Mouse (Mus musculus): ENCODE measurements at regions not wholly inside any gene's neighbourhood (a gene's known extent, or its start where the extent isn't known, plus 50 kb on each side); places are given as distances from the start of the nearest gene placed in this dataset.

GRCm38 (mm10) chr12:99039497-99040322, 119.3 kb downstream of the Ttc8 start:
- CTCF ChIA-PET: no interaction called here

DNA sequence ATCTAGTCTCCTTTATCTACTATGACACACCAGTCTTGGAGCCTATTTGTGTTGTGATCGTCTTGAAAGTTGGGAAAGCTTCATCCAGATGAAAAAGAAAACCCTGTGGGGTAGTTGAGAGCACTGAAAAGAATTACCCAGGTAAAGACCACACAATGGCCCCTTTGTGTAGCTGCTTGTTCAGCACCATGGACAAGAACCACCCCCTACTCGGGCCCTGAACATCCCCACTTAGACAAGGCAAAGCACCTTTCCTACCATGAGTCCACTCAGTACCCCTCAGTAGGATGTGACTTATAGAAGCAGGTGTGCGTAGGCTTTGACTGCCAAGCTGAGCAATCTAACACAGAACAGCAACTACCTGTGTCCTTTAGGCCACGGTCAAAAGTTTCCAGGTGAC, 121.2 kb downstream of the Ttc8 start:
- CTCF ChIA-PET: interaction anchor here (0.6 kb wide), 1 partner anchor 205 kb away, joined by 4 read pairs; no protein-coding TSS in a partner anchor

GRCm38 (mm10) chr12:99042918-99043862, 122.8 kb downstream of the Ttc8 start:
- CTCF ChIA-PET: no interaction called here

DNA sequence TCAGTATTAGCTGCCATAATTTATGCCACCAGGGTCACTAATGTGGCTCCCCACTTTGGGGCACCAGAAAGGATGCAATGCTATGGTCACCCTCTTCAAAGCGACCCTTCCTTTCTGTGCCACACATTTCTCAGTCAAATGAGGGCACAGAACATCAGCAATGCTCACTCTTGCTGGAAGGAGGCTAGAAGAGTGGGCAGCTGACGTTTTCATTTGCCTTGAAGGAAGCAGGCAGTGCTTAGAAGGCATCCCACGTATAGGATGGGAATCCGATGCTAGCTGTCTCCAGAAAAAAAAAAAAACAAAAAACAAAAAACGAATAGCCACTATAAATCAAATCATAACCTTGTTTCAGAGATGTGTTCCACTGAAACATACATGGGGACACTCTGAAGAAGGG, 124.1 kb downstream of the Ttc8 start:
- CTCF ChIA-PET: interaction anchor here (0.7 kb wide), 1 partner anchor 1354 kb away, joined by 3 read pairs; no protein-coding TSS in a partner anchor

- CTCF ChIA-PET: no interaction called here
Observed at GRCm38 (mm10) chr12:99050426-99050825, 130.1 kb downstream of the Ttc8 start.

DNA sequence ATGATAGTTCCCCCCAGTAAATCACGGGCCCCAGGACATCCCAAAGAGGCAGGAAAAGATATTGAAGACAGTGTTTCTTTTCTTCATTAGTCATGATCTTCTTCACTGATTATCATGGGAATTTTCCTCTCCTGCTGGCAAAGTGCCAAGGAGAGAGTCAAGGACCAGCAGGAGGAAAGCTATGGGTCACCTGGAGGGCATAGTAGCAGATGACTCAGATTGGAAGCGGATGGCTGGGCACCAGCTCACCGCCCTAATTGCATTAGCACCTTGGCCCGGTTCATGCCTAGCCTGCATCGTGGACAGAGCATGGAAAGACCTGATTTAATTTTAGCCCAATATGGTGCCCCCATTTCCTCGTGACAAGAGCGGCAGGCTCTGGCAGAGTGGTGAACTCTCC, 132.2 kb downstream of the Ttc8 start:
- CTCF ChIA-PET: no interaction called here

DNA sequence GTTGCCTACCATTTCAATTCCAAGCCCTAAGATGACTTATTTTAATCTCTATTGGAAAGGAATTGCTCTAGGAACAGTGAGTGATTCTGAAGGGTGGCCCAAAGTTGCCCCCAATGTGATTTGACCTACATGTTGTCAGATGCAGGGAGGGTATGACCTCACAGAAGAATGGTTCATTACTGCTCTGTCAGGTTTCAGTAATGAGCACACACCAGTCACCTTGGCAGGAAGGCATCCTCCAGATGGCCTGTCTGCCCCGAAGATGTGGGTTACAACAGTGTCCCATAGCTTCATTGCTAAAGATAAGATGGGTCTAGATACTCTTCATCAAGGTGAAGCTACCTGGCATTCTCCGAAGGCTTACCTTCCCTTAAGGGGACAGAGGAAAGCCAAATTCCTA, 137.1 kb downstream of the Ttc8 start:
- CTCF ChIA-PET: no interaction called here

DNA sequence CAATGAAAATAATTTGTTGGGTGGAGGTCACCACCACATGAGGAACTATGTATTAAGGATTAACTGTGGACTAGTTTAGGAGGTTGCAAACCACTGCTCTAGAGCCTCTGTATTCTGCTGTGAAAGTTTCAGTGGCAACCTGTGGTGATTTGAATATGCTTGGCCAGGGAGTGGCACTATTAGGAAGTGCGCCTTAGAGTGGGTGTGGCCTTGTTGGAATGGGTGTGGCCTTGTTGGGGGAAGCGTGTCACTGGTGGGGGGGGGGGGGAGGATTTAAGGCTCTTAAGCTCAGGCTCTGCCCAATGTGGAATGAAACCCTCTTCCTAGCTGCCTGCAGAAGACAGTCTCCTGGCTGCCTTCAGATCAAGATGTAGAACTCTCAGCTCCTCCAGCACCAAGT, 138.5 kb downstream of the Ttc8 start:
- CTCF ChIA-PET: interaction anchor here (0.6 kb wide), 1 partner anchor 434 kb away, joined by 3 read pairs; no protein-coding TSS in a partner anchor

GRCm38 (mm10) chr12:99059491-99059890, 139.1 kb downstream of the Ttc8 start:
- CTCF ChIA-PET: interaction anchor here (0.6 kb wide), 1 partner anchor 435 kb away, joined by 3 read pairs; no protein-coding TSS in a partner anchor

DNA sequence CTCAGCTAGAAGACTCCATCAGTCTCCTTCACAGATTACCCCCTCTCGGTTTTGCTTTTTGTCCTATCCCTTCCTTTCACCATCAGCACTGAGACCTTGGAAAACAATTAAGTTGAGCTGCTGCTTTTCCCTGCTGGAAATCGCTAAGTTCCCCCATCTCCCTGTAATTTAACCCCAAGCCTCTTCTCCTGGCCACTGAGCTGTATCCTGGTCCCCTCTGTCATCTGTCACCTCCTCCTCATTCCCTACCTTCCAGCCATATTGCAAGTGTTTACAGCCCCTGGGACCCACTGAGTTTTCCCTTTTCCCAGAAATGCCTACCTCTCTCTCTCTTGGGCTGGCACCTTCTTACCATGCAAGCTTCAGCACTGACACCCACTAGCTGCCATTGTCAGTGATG, 140.3 kb downstream of the Ttc8 start:
- CTCF ChIA-PET: no interaction called here

GRCm38 (mm10) chr12:99063441-99063840, 143.1 kb downstream of the Ttc8 start:
- CTCF ChIA-PET: no interaction called here

DNA sequence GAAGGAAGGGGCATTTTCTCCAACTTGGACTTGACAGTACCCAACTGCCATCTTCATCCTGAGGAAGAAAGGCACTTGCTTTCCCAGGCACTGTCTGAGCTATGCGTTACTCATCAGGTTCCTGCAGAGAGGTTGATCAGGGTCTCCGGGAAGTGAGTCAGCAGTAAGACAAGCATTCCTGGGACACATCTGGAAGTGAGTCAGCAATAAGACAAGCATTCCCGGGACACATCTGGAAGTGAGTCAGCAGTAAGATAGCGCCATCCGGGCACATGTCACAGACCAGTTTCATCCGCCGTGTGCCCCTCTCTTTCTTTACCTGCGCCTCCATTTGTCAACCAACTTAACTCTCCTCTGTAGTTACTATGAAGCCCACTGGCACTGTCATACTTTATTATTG, 143.5 kb downstream of the Ttc8 start:
- CTCF ChIA-PET: no interaction called here

DNA sequence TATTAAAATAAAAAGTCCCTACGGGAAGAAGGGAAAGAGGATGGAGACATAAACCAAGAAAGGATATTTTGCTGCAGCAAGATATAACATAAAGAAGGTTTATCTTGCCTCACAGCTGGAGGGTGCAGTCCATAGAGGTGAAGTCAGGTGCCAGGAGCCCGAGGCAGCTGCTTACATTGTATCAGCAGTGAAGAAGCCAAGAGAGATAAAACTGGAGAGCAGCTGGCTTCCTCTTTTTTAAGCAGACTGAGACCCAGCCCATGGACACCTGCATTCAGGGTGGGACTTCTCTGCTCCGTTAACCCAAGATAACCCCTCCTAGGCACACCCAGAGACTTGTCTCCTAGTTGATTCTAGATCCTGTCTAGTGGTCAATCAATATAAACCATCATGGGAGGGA, 147.6 kb downstream of the Ttc8 start:
- CTCF ChIA-PET: no interaction called here

GRCm38 (mm10) chr12:99073766-99074165, 153.4 kb downstream of the Ttc8 start:
- CTCF ChIA-PET: interaction anchor here (0.6 kb wide), 1 partner anchor 43 kb away, joined by 5 read pairs; no protein-coding TSS in a partner anchor

DNA sequence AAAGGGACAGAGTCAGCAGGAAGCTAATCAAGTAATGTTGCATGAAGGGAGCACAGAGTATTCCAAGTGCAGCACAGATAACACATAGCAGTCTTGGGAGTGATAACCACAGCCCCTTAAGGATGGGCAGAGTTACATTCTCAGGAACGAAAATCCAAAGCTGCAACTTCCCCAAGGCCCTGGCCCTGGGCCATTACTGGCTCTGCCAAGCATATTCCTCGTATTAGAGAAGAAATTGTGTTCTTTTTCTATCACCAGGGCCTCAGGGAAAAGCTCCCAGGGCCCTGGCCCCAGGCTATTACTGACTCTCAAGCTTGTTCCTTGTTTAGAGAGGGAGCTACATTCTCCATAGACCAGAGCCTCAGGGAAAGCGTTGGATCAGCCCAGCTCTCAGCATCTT, 157.0 kb downstream of the Ttc8 start:
- CTCF ChIA-PET: no interaction called here

- CTCF ChIA-PET: no interaction called here
Observed at GRCm38 (mm10) chr12:99079873-99080272, 159.5 kb downstream of the Ttc8 start.

DNA sequence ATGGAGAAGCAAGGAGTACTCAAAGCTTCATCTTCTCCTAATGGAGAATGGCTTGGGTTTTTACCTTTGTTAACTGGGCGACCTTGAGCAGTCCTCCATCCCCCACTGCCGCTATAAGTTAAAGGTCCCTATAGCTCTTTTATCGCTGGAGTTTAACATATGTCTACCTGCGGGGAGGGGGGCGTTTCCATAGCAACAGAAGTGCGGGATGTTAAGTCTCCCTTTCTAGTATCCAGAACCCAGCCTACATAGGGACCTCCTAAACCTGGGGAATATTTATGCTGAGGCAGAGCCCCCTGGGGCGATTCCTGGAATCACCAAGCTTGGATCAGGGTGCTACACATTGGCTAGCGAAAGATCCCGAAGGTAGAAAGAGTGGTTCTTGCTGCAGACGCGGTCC, 163.2 kb downstream of the Ttc8 start:
- CTCF ChIA-PET: interaction anchor here (0.6 to 1.0 kb wide), 2 partner anchors 203 to 1688 kb away, joined by 5 to 16 read pairs; no protein-coding TSS in a partner anchor

- CTCF ChIA-PET: interaction anchor here (0.6 to 1.0 kb wide), 2 partner anchors 204 to 1687 kb away, joined by 5 to 16 read pairs; no protein-coding TSS in a partner anchor
Observed at GRCm38 (mm10) chr12:99084144-99084543, 163.8 kb downstream of the Ttc8 start.

- CTCF ChIA-PET: no interaction called here
Observed at GRCm38 (mm10) chr12:99087286-99087685, 166.9 kb downstream of the Ttc8 start.

GRCm38 (mm10) chr12:99091770-99092169, 171.4 kb downstream of the Ttc8 start:
- CTCF ChIA-PET: no interaction called here

- CTCF ChIA-PET: no interaction called here
Observed at GRCm38 (mm10) chr12:99093151-99093550, 172.8 kb downstream of the Ttc8 start.

DNA sequence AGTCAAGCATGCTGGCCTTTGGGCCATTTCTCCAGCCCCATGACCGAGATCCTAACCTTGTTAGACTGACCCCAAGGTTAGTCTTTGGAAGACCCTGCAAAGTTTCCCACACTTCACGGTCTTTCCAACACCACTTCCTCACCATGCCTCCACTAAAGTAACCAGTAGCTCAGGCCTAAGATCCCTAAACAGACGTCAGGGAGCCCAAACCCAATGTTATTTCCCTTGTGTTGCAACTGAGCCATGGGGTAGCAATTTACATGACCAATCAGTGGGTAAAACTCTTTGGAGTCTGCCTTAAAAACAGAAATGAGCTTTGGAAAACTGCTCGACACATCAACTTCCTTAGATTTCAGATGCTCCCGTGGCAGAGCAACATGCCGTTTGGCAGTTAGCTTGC, 173.6 kb downstream of the Ttc8 start:
- CTCF ChIA-PET: interaction anchor here (0.7 kb wide), 1 partner anchor 1032 kb away, joined by 3 read pairs; no protein-coding TSS in a partner anchor

Measured in spleen, embryonic (tissue).